Mouse (Mus musculus) WW6 (cell line): ENCODE results near the gene Pphln1.

Source experiments
- DNase-seq: peaks from one replicate; pipeline ENCODE4 v3.0.0-alpha.2; 2013; ENCODE audit warnings: low read depth, low spot score

Pphln1 gene

GRCm38 (mm10) chr15:93433811-93434210 lies 35.7 kb downstream of the Pphln1 start:
- no peak for DNase-seq

- DNase-seq, result no peak
Observed at GRCm38 (mm10) chr15:93435998-93436397, 37.8 kb downstream of the Pphln1 start.

GRCm38 (mm10) chr15:93438663-93439062 lies 40.5 kb downstream of the Pphln1 start:
- DNase-seq, result no peak

- no peak for DNase-seq
Observed at GRCm38 (mm10) chr15:93442271-93442670, 44.1 kb downstream of the Pphln1 start.

- no peak for DNase-seq
Observed at GRCm38 (mm10) chr15:93443676-93444075, 45.5 kb downstream of the Pphln1 start.

GRCm38 (mm10) chr15:93448862-93449261 lies 50.7 kb downstream of the Pphln1 start:
- DNase-seq, result no peak

GRCm38 (mm10) chr15:93453296-93453695 lies 55.1 kb downstream of the Pphln1 start:
- no peak for DNase-seq

DNA sequence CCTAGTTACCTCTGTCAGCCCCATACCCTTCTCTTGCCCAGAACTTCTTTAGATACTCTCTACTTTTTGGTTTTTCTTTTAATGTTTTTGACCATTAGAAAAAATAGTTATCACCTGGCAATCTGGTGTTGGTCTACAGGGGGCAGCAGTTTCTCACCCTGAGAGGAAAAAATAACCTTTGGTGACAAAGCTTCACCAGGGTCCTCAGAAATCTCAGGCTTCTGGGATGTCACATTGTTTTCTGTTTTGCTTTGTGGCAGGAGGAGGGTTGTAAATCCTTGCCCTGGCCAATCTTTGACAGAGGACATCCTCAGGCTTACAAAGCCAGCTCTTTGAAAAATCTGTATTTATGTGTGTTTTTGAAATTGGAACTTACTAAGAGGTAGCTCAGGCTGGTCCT lies 57.9 kb downstream of the Pphln1 start:
- no peak for DNase-seq

GRCm38 (mm10) chr15:93459422-93459821 lies 61.3 kb downstream of the Pphln1 start:
- DNase-seq, result no peak

GRCm38 (mm10) chr15:93461066-93461465 lies 62.9 kb downstream of the Pphln1 start:
- DNase-seq, result no peak

DNA sequence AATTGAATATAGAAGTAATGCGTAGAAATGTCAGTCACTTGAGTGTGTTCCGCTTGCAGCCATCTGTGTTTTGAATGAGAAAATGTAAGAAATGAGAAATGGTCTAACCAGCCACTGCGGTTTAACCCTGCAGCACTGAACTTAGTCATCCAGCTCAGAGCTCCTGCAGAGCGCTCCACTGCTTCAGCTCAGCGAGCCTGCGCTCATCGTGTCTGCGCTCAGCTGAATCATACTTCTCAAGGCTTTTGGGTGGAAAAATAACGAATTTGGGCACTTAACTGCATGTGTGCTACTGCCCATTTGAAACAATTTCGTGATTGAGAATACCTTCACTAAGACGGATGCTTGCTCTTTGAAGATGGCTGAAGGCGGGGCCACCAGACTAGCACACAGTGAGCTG lies 73.5 kb downstream of the Pphln1 start:
- DNase-seq, result no peak

- peak; percentile 28 for DNase-seq
Observed at GRCm38 (mm10) chr15:93472089-93472488, 73.9 kb downstream of the Pphln1 start.

GRCm38 (mm10) chr15:93474277-93474676 lies 76.1 kb downstream of the Pphln1 start:
- DNase-seq, result no peak

- DNase-seq, result no peak
Observed at GRCm38 (mm10) chr15:93475688-93476087, 77.5 kb downstream of the Pphln1 start.

- DNase-seq, result no peak
Observed at GRCm38 (mm10) chr15:93477729-93478128, 79.6 kb downstream of the Pphln1 start.

DNA sequence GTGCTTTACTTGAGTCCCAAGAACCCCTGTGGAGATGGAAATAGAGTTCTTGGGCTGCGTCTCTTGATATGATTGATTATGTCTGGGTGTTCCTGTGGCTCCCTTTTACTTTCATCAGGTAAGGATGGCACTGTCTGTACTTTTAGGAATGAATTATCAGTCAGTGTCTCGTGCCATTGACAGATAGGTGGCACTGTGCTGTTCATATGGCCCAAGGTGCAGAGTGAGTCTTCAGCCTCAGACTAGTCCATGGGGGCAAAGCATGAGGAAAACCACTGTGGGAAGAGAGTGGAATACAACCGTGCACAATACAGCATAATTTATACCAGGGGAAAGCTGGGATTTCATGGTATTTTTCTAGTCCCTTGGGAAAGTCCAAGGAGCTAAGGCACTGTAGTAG lies 80.5 kb downstream of the Pphln1 start:
- DNase-seq, result no peak

- no peak for DNase-seq
Observed at GRCm38 (mm10) chr15:93479445-93479844, 81.3 kb downstream of the Pphln1 start.

GRCm38 (mm10) chr15:93481112-93481511 lies 83.0 kb downstream of the Pphln1 start:
- DNase-seq, result no peak

- no peak for DNase-seq
Observed at GRCm38 (mm10) chr15:93484261-93484710, 86.1 kb downstream of the Pphln1 start.

DNA sequence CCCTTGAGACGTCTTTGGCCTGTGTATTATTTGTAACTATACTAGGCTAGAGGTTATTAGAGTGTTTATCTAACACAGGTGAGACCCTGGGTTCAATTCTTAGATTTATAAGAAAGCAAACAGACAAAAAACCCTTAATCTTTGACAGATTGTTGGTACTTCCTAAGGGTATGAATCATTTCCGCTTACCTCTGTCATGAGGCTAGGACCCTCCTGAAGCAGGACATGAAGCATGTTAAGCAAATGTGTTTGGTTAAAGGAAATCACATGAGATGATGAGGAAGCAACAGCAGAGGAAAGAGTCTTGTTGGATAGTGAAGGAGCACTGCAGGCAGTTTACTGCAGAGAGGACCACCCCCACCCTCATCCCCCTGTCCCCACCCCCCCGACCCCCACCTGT lies 87.1 kb downstream of the Pphln1 start:
- no peak for DNase-seq

GRCm38 (mm10) chr15:93486066-93486465 lies 87.9 kb downstream of the Pphln1 start:
- DNase-seq, result no peak

- DNase-seq, result peak; percentile 34
Observed at GRCm38 (mm10) chr15:93489597-93489996, 91.4 kb downstream of the Pphln1 start.

GRCm38 (mm10) chr15:93494700-93495099 lies 96.5 kb downstream of the Pphln1 start:
- no peak for DNase-seq

DNA sequence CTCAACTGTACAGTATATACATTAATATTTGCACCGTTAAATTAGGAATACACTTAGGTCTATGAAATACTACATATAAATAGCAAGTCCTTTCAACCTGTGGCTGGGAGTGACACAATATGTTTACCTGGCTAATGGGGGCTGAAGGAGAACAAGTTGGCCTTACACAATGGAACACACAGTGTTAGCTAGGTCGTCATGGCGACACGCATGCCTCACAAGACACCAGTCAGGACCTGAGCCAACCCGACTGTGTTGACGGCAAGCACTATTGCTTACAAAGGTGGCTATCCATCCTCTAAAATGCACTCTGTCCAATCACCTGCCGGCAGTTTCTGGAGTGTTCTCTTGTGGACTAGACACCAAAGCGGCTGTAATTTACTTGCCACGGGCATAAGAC lies 101.7 kb downstream of the Pphln1 start:
- DNase-seq, result no peak
